Mouse (Mus musculus): ENCODE results near the gene 2900026A02Rik. TPM values are rescaled to one million over a fixed set of nuclear protein-coding genes. Genes with fewer than 3 reads are reported as not detected.
A peak's percentile ranks its signal among the peaks of the same experiment; 100 is the strongest.

Gene 2900026A02Rik
- total RNA-seq, 2 experiments from 2014 or later = 40.8 to 41.0 TPM

DNA sequence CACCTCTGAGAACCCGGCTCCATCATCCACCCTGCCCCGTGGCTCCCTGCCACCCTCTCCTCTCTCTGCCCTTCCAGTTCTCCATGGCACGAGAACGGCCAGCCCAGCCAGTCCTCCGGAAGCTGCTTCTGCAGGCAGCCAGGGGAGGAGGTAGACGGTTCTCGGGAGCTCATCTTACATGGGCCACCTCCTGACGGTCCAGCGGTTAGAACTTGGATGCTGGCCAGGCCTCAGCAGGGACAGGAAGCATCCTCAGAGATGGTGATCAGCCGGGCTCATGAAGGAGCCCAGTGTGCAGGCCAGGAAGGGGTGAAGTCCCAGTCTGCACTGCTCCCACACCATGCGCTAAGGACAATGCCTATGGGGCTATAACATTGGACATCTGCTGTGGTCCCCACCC is 6.6 kb downstream of the 2900026A02Rik start:
- DNase-seq (ENCODE audit: low spot score in 2 of 2) = no peak
- intact Hi-C loops (cut with DNase I) = no loop called here

- DNase-seq (ENCODE audit: low spot score in 2 of 2) = no peak
- intact Hi-C loops (cut with DNase I) = no loop called here
These were observed 7.0 kb downstream of the 2900026A02Rik start for GRCm38 (mm10) chr5:113214041-113214440.

DNA sequence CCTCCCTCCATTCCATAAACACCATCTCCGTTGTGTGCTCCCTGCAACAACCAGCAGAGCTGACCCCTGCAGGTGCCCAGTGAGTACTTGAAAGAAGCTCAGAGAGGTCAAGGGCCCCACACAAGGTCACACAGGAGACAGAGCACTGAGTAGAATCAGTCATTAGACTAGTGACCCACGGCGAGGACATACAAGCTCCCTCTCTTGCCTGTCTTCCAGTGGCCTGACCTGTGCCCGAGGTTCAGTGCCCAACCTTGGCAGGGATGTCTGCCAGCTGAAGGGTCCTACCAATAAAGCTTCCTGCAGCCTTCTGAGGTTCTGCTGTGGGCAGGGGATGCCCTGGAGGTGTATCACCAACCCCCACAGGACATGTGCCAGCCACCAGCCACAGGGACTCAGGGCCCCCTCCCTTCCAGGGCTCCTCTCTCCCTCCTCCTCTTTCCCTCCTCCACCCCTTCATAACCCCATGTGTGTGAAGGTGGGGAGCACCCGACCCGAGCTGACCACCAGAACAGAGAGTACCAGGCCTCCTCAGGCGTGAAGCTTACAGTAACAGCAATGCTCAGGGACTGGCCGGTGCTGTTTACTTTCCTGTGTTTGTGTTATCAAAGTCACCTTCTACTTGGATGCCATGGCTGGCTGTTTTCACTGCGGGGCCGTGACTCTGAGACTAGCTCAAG is 8.7 kb downstream of the 2900026A02Rik start:
- no peak for DNase-seq (ENCODE audit: low spot score in 2 of 2)
- intact Hi-C loops (cut with DNase I) = no loop called here

- DNase-seq (ENCODE audit: low spot score in 2 of 2) = no peak
- intact Hi-C loops (cut with DNase I) = no loop called here
These were observed 10.7 kb downstream of the 2900026A02Rik start for GRCm38 (mm10) chr5:113210314-113210713.

DNA sequence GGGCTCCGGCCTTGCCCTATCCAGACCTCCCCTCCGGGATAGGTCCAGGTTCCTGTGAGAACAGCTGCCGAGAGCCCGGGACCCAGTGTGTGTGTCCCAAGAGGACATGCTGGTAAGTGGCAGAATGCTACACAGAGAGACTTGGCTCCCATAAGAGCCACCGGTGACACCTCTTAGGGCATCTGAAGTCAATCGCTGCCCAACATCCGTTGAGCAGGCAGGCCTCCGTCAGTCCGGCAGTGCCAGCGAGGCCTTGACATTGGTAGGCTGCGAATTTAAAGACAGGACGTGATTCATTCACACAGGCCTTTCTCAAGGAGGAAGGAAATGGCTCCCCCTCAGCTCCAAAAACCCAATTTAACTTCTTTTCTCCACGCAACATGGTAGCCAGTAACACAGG is 11.1 kb downstream of the 2900026A02Rik start:
- DNase-seq (ENCODE audit: low spot score in 2 of 2) = no peak
- intact Hi-C loops (cut with DNase I) = no loop called here

GRCm38 (mm10) chr5:113209401-113209750 is 11.7 kb downstream of the 2900026A02Rik start:
- DNase-seq (ENCODE audit: low spot score in 2 of 2) = no peak
- intact Hi-C loops (cut with DNase I) = no loop called here

DNA sequence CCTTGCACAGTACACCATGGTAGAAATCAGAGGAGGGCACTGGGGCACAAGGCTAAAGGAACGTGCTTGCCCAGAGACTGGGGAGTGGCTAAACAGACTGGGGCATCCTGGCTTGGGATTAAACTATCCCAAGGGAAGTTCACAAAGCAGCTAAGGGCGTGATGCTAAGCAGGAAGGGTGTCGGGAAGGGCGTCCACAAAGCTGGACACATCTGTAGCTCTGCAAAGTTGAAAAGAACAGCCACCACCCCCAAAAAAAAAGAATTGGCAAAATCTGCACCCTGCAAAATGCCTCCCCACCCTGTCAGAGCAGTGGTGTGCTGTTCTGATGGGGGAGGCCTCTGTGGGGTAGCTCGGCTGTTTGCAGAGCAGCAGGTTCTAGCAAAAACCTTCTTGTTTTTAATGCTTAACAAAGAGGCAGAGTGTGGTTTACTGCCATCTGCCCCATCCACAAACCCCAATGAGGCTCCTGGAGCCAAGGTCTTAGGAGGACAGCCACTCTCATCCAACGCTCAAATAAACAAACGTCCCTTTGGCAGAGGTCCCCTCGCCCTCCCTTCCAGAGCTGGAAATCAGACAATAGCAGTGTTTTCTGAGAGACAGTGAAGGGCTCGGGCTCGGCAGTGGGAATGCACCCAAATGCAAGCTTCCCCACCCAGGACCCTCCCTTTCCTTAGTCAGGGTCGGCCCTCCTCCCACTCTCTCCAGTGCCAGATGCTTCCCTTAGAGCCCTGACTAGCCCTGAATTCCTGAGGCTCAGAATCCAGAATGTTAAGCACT is 12.2 kb downstream of the 2900026A02Rik start:
- intact Hi-C loops (cut with DNase I) = no loop called here
- no peak for DNase-seq (ENCODE audit: low spot score in 2 of 2)

DNA sequence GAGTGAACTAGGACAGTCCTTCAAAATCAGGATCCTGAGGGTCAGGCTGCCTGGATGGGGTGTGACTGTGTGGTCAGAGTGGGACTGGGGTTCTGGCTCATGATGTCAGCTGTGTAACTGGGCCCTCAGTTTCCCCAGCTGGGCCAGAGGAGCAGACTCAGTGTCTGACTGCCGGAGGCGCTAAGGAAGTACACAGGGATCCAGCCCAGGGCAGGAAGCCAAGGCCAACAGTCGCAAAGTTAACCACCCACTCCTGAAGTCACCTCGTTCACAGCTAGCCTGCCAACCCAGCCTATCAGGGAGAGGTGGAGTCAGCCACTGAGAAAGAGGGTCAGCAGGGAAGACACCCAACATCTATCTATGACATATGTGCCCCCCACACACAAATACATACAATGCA is 13.0 kb downstream of the 2900026A02Rik start:
- intact Hi-C loops (cut with DNase I) = no loop called here
- no peak for DNase-seq (ENCODE audit: low spot score in 2 of 2)

GRCm38 (mm10) chr5:113206670-113207352 is 14.2 kb downstream of the 2900026A02Rik start:
- intact Hi-C loops (cut with DNase I) = no loop called here
- no peak for DNase-seq (ENCODE audit: low spot score in 2 of 2)

DNA sequence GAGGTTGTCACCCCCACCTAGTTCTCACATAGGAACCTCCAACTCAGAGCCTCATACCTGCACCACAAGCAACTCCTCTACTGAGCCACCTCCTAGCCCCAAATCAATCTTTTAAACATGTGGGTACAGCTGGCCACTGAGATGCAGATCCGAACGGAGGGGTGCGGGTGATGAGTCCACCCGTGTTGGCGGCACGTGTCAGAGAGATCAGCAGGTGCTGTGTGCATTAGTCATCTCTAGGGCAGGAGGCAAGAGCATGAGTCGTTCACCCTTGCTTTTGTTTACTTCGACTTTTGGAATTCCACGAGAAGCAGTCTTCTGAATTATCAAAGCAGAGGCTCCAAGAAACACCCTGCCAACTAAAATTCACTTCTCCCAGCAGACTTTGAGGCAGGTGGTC is 16.8 kb downstream of the 2900026A02Rik start:
- no peak for DNase-seq (ENCODE audit: low spot score in 2 of 2)
- intact Hi-C loops (cut with DNase I) = no loop called here

DNA sequence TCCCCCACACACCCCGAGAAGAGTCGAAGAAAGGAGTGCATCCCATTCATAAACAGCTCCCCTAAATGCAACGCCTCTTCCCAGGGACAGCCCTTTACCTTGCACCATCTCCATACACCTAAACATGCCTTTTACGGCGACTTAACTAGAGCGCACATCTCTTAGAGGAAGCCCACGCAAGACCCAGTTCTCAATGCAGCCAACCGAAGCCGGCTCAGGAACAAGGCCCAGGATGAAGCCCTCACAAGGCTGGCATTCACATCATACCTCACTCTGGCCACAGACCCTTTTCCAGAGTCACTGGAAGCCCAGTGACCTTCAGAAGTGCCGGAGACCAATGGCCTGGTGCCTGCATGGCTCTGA is 21.3 kb downstream of the 2900026A02Rik start:
- DNase-seq (ENCODE audit: low spot score in 2 of 2) = no peak
- intact Hi-C loops (cut with DNase I) = no loop called here

GRCm38 (mm10) chr5:113199126-113199771 is 21.8 kb downstream of the 2900026A02Rik start:
- intact Hi-C loops (cut with DNase I) = no loop called here
- DNase-seq (ENCODE audit: low spot score in 2 of 2) = no peak

GRCm38 (mm10) chr5:113196916-113197794 is 23.9 kb downstream of the 2900026A02Rik start:
- intact Hi-C loops (cut with DNase I) = no loop called here

DNA sequence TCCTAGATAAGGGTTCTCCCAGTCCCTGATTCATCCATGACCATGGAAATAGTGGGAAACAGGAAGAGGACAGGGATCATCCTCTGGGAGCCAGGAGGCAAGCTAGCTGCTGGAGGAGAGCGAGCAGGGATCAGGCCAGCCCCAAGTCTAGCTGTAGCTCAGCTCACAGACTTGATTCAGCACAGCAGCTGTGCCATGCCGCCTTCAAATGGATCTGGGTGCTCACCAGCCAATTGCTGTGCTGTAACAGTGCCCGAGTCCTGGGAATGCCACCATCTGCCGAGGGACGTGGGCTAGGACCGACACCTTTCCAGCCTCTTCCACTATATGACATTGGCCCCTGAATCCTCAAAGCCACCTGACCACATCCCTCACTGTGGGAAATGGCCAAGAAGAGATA is 25.1 kb downstream of the 2900026A02Rik start:
- intact Hi-C loops (cut with DNase I) = no loop called here

More at GRCm38 (mm10) chr5:113196916-113197794, 23.9 kb downstream of the 2900026A02Rik start:
- no peak for DNase-seq (ENCODE audit: low spot score in 2 of 2)

DNA sequence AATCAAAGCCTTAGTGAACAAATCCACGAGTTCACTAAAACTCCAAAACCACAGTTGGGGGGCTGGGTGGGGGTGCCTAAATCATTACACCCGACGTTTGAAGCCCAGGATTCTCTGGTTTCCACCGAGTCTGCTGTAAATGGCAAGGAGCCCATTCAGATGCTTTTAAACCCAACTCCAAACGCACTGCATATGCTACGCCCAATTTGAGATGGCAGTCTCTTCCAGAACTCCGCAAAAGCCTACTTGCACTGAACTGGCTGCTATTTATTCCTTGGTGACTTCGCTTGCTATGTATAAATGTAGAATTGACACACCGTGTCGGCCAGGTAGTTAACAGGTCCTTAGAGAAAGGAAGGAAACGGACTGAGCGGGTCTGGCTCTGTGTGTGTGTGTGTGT is 25.6 kb downstream of the 2900026A02Rik start:
- intact Hi-C loops (cut with DNase I) = no loop called here

More for the DNA sequence above, 25.1 kb downstream of the 2900026A02Rik start:
- DNase-seq (ENCODE audit: low spot score in 2 of 2) = peak; percentile 54 to 71

GRCm38 (mm10) chr5:113193762-113194161 is 27.3 kb downstream of the 2900026A02Rik start:
- peak; percentile 47 to 69 for DNase-seq (ENCODE audit: low spot score in 2 of 2)
- intact Hi-C loops (cut with DNase I) = no loop called here

More for the DNA sequence above, 25.6 kb downstream of the 2900026A02Rik start:
- DNase-seq (ENCODE audit: low spot score in 2 of 2) = no peak

- intact Hi-C loops (cut with DNase I) = no loop called here
- DNase-seq (ENCODE audit: low spot score in 2 of 2) = no peak
These were observed 29.1 kb downstream of the 2900026A02Rik start for GRCm38 (mm10) chr5:113191901-113192300.

GRCm38 (mm10) chr5:113190558-113190957 is 30.5 kb downstream of the 2900026A02Rik start:
- intact Hi-C loops (cut with DNase I) = no loop called here
- DNase-seq (ENCODE audit: low spot score in 2 of 2) = no peak

DNA sequence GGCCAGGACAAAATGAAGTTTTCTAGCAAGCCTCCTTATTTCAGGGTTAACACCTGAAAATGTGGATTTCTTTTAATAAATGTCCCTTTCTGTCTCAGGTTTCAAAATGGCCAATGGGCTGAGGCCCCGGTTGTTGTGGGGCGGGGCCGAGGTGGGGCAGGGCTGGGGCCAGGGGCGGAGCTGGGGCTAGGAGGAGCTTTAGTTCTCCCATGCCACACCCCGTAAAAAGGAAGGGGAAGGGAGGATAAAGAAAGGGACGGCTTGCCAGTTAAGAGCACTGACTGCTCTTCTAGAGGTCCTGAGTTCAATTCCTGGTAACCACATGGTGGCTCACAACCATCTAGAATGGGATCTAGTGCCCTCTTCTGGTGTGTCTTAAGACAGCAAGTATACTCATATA is 39.6 kb downstream of the 2900026A02Rik start:
- DNase-seq (ENCODE audit: low spot score in 2 of 2) = no peak
- intact Hi-C loops (cut with DNase I) = loop anchor here (2.0 kb wide), 1 partner anchor 45 kb away; the partner anchor contains the start of gene Tmem211
